Mouse (Mus musculus) intestine, postnatal 0 days (tissue): ENCODE results near the gene Pip5k1b. TPM values are rescaled to one million over a fixed set of nuclear protein-coding genes. Genes with fewer than 3 reads are reported as not detected.

ENCODE experiments used
- ATAC-seq: fragments of 200-750 bp; cut with Nextera tagmentation; 2 replicates; pipeline ENCODE4 v1.8.0; 2017; ENCODE audit warnings: mild to moderate bottlenecking, moderate TSS enrichment, moderate library complexity
- H3K27ac ChIP-seq: fragments of 300-500 bp; sonication (generic); 2 replicates; pipeline ENCODE4 v1.5.1; 2014; ENCODE audit warnings: mild to moderate bottlenecking, low read depth, low read length, moderate library complexity
- H3K27me3 ChIP-seq: fragments of 300-500 bp; sonication (generic); replicated peaks from 2 replicates; pipeline ENCODE4 v1.6.1; 2014; ENCODE audit warnings: low read length, mixed read lengths; ENCODE audit not compliant: control insufficient read depth, insufficient read depth
- H3K36me3 ChIP-seq: fragments of 300-500 bp; sonication (generic); 2 replicates; pipeline ENCODE4 v1.6.1; 2014; ENCODE audit warnings: mild to moderate bottlenecking, moderate library complexity; ENCODE audit not compliant: control insufficient read depth, insufficient read depth
- H3K4me1 ChIP-seq: fragments of 300-500 bp; sonication (generic); replicated peaks from 2 replicates; pipeline ENCODE4 v1.6.1; 2014; ENCODE audit warnings: antibody characterized with exemption, low read length, mixed read lengths; ENCODE audit not compliant: control insufficient read depth, insufficient read depth
- H3K4me2 ChIP-seq: fragments of 300-500 bp; sonication (generic); replicated peaks from 2 replicates; pipeline ENCODE4 v1.6.1; 2014; ENCODE audit warnings: low read depth, mild to moderate bottlenecking, moderate library complexity
- H3K4me3 ChIP-seq: fragments of 300-500 bp; sonication (generic); 2 replicates; pipeline ENCODE4 v1.5.1; 2014; ENCODE audit warnings: low read depth, low read length
- H3K9ac ChIP-seq: fragments of 300-500 bp; sonication (generic); 2 replicates; pipeline ENCODE4 v1.6.1; 2014; ENCODE audit warnings: mild to moderate bottlenecking, low read depth, low read length
- H3K9me3 ChIP-seq: fragments of 300-500 bp; sonication (generic); 2 replicates; pipeline ENCODE4 v1.6.1; 2016; ENCODE audit warnings: mixed run types; ENCODE audit not compliant: control insufficient read depth
- CTCF ChIP-seq: sonication (generic); IDR thresholded peaks from 2 replicates; pipeline ENCODE4 v1.5.1; 2016; ENCODE audit warnings: low read depth, mild to moderate bottlenecking, control low read depth, antibody characterized with exemption, moderate library complexity
- WGBS: fragments of 180-500 bp; shearing (Covaris S2); extraction: QIAGEN DNeasy Blood & Tissue Kit; methylation state at CpG from one replicate; pipeline ENCODE4 v1.1.7; 2014; 5-methylcytosine and 5-hydroxymethylcytosine counted together
- polyA plus RNA-seq: library from polyadenylated mRNA; unstranded; fragments of >200 nt; fragmentation: Nextera tagmentation; extraction: Ambion mirVana; gene quantifications from 2 replicates; pipeline ENCODE4 v1.2.1, GENCODE M21; 2015

Gene Pip5k1b
- polyA plus RNA-seq, 1 experiment from 2014 or later = 29.4 TPM

- H3K36me3 ChIP-seq = no peaks in the 10 kb centered on the region
- no peak overlapping the region for H3K9ac ChIP-seq
- no peaks in the 10 kb centered on the region for H3K9me3 ChIP-seq
- peak; percentile 77 for ATAC-seq
- no peak overlapping the region for H3K4me2 ChIP-seq
- no peak overlapping the region for H3K27ac ChIP-seq
- 42% methylated on average over 1 of the region's 1 CpGs for WGBS
- peaks cover 7% of the 10 kb centered on the region; the same call in 1 of the 2 replicates for H3K4me1 ChIP-seq
- no peak overlapping the region for H3K4me3 ChIP-seq
- no peak for TF ChIP-seq CTCF
- H3K27me3 ChIP-seq = no peaks in the 10 kb centered on the region
Observed at GRCm38 (mm10) chr19:24539041-24539440, 16.6 kb downstream of the Pip5k1b start.

GRCm38 (mm10) chr19:24538181-24538580, 17.5 kb downstream of the Pip5k1b start:
- Histone ChIP-seq H3K4me2 (no peak overlapping the region), H3K27me3 (no peaks in the 10 kb centered on the region), H3K27ac (no peak overlapping the region; the same call in 1 of the 2 replicates), H3K36me3 (no peaks in the 10 kb centered on the region), H3K9ac (no peak overlapping the region), H3K9me3 (no peaks in the 10 kb centered on the region), H3K4me1 (peaks cover 7% of the 10 kb centered on the region; the same call in 1 of the 2 replicates), H3K4me3 (no peak overlapping the region)
- TF ChIP-seq CTCF = no peak
- WGBS = 75% methylated on average over 6 of the region's 6 CpGs
- ATAC-seq = no peak

- H3K9ac ChIP-seq = no peak overlapping the region
- no peak overlapping the region for H3K4me2 ChIP-seq
- no peaks in the 10 kb centered on the region for H3K27me3 ChIP-seq
- peaks cover 7% of the 10 kb centered on the region; the same call in 1 of the 2 replicates for H3K4me1 ChIP-seq
- no peak overlapping the region for H3K27ac ChIP-seq
- WGBS = 62% methylated on average over 4 of the region's 4 CpGs
- TF ChIP-seq CTCF = no peak
- H3K9me3 ChIP-seq = no peaks in the 10 kb centered on the region
- H3K36me3 ChIP-seq = no peaks in the 10 kb centered on the region
- no peak for ATAC-seq
- no peak overlapping the region for H3K4me3 ChIP-seq
Observed at GRCm38 (mm10) chr19:24537691-24538090, 18.0 kb downstream of the Pip5k1b start.

GRCm38 (mm10) chr19:24536920-24537319, 18.8 kb downstream of the Pip5k1b start:
- Histone ChIP-seq H3K27me3 (no peaks in the 10 kb centered on the region), H3K9me3 (no peaks in the 10 kb centered on the region), H3K4me1 (peaks cover 4% of the 10 kb centered on the region; the same call in 1 of the 2 replicates), H3K36me3 (no peaks in the 10 kb centered on the region), H3K4me2 (no peak overlapping the region), H3K27ac (no peak overlapping the region), H3K4me3 (no peak overlapping the region), H3K9ac (no peak overlapping the region)
- WGBS = 57% methylated on average over 5 of the region's 5 CpGs
- no peak for TF ChIP-seq CTCF
- no peak for ATAC-seq

GRCm38 (mm10) chr19:24536280-24536679, 19.4 kb downstream of the Pip5k1b start:
- no peaks in the 10 kb centered on the region for H3K9me3 ChIP-seq
- no peak overlapping the region for H3K4me3 ChIP-seq
- no peak for TF ChIP-seq CTCF
- no peak overlapping the region for H3K4me2 ChIP-seq
- no peak overlapping the region for H3K27ac ChIP-seq
- no peak overlapping the region for H3K9ac ChIP-seq
- no peaks in the 10 kb centered on the region for H3K27me3 ChIP-seq
- peaks cover 4% of the 10 kb centered on the region; the same call in 1 of the 2 replicates for H3K4me1 ChIP-seq
- H3K36me3 ChIP-seq = no peaks in the 10 kb centered on the region
- WGBS = 79% methylated on average over 3 of the region's 3 CpGs
- ATAC-seq = no peak

GRCm38 (mm10) chr19:24535161-24535560, 20.5 kb downstream of the Pip5k1b start:
- Histone ChIP-seq H3K36me3 (no peaks in the 10 kb centered on the region), H3K4me2 (no peak overlapping the region), H3K4me3 (no peak overlapping the region), H3K27ac (no peak overlapping the region), H3K9ac (no peak overlapping the region), H3K27me3 (no peaks in the 10 kb centered on the region), H3K4me1 (peaks cover 4% of the 10 kb centered on the region; the same call in 1 of the 2 replicates), H3K9me3 (no peaks in the 10 kb centered on the region)
- no peak for ATAC-seq
- 65% methylated on average over 6 of the region's 6 CpGs for WGBS
- TF ChIP-seq CTCF = no peak

GRCm38 (mm10) chr19:24534733-24535132, 20.9 kb downstream of the Pip5k1b start:
- 44% methylated on average over 7 of the region's 7 CpGs for WGBS

More at GRCm38 (mm10) chr19:24534733-24535132, 20.9 kb downstream of the Pip5k1b start:
- Histone ChIP-seq H3K27me3 (no peaks in the 10 kb centered on the region), H3K9ac (no peak overlapping the region), H3K36me3 (no peaks in the 10 kb centered on the region), H3K4me3 (no peak overlapping the region), H3K27ac (no peak overlapping the region), H3K4me2 (no peak overlapping the region; the same call in 1 of the 2 replicates), H3K4me1 (peaks cover 4% of the 10 kb centered on the region; the same call in 1 of the 2 replicates), H3K9me3 (no peaks in the 10 kb centered on the region)
- no peak for TF ChIP-seq CTCF
- no peak for ATAC-seq
